Mouse (Mus musculus) WW6 (cell line): Measurements from ENCODE around the gene Vgll4.

Experiments
- DNase-seq: peaks from one replicate; pipeline ENCODE4 v3.0.0-alpha.2; 2013; ENCODE audit warnings: low read depth, low spot score

Vgll4 gene

DNA sequence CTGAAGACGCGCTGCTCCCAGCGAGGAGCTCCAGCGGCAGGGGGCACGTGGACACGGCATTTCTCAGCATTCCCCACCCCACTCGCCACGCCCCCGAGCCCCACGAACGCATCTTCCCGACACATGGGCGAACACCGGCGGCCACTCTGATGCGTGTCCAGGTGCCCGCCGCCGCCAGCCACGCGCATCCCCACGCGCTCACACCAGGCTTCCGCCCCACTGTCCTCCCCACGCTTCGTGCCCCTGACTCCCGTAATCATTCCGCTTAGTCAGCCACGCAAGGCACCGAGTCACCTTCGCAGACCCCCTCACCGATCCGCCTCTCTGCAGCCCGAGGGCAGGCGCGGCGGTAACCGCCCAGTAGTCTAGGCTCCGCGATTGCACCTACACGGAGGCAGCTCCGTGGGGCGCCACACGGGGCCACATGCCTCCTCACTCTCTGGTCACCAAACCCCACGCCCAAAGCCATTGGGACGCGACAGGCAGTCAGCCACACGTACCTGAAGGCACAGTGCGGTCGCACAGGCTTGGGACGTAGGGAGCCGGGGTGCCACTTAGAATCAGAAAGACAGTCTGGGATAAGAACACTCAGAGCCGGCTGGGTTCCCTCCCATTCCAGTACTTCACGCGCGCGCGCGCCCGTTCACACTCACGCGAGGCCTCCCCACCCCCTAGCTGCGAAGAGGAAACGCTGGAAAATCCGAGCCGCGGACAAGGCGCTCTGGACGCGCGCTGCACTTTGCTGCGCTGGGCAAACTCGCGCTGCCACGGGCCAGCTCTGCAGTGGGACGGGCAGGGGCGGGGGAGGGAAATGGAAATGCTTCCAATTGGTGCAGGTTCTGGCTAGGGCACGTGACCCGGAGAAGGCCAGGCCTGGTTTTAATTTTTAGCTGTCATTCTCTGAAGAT is at the start of gene Vgll4:
Vgll4 (minus strand) TSS at position 782 of the 908 bp plus-strand sequence.
- DNase-seq, result peak; percentile 68

DNA sequence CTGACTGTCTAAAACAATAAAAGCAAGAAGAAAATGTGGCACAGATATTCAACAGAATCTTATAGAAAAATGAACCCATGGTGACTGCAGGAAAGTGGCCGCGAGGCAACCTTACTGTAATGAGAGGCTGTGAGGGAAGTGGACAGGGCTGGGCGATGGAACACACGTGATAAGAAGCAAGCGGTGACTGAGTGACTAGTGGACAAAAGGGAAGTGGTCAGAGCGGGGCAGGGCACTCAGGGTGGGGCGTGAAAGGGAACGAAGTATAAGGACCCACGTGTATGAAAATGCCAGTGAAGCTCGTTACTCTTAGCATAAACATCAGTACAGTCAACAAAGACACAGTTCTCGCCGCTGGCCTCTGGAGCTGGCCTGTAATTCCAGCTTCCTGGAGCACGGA is 45.7 kb upstream of the Vgll4 start:
- DNase-seq, result no peak

DNA sequence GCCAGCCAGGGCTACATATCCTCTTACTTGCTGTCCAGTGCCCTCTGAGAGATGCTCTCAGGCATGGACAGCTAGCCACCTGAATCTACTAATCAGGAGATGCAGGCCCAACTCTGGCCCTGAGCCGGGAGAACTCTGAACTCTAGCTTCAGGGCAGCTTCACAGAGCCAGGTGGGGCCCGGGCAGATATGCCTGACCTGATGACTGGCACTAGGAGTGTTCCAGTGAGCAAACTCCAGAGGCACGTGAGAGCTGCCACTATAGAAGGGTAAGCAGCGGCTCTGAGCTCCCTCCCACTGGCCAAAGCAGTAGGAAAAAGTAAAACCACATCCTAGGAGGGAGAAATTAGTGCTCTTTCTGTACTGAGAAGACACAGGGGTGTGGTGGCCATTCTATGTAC is 43.8 kb upstream of the Vgll4 start:
- no peak for DNase-seq

DNA sequence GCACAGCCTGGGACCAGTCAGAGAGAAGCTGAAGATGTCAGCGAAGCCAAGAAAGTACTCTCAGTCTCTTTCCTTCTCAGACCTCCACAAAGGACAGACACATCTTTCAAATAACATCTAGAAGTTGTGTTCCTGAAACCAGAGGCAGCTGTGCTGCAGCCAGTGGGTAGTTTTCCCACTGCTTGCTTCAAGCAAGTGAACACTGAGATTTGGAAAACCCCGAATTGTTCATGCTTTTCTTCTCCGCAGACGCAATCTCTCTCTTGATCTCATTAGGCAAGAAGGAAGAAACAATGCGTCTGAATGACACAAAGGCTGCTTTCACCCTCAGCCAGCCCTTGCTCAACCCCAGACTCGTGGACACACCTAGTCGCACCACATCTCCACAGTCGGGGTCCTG is 42.0 kb upstream of the Vgll4 start:
- DNase-seq, result no peak

DNA sequence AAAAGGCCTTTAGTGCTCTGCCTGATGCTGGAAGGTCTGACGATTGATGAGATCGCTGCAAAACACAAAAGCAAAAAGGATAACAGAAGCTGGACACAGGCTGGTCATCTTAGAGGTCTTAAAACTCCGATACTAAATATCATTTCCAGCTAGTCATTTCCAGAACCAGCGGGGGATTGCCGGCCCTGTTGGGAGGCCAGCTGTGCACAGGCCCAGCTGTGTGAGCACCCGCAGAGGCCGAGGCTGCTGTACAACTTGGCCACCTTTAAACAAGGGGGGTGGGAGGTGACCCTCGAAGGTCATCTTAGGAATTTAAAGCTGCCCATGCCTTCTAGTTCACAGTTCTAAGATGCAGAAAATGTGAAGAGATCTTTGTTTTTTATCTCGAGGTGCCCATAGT is 41.0 kb upstream of the Vgll4 start:
- DNase-seq, result no peak

DNA sequence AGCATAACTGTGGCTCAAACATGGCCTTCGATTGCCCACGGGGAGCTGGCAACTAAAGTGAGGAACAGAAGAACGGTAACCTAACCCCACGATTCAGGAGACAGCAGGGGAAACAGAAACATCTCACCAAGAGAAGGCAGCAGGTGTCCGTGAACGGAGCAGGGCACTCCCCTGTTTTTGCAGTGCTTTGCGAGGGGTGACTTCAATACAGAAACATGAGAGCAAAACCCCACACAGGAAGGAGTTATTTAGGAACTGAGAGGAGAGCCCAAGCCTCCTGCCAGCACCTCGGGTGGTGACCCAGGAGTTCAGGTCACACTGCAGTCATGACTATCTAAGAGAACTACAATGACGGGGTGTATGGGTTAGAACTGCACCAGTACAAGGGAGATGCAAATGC is 40.5 kb upstream of the Vgll4 start:
- DNase-seq, result no peak

DNA sequence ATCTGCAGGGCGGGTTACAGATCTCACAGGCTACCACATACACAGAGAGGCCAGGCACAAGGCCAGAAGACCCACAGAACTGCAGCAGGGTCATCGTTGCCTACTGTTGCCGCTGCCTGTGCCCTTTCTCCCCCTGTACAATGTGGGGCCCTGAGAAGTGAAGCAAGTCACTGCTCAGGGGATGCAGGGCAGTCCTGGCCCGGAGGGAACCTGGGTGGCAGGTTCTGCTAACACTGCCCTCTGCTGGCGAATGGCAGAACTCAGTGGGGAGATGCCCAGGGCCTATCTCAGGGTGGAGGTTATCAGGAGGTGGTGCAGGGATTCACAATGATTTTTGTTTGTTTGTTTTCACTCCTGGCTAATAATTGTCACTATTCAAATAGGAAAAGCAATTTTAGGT is 37.9 kb upstream of the Vgll4 start:
- DNase-seq, result peak; percentile 55

DNA sequence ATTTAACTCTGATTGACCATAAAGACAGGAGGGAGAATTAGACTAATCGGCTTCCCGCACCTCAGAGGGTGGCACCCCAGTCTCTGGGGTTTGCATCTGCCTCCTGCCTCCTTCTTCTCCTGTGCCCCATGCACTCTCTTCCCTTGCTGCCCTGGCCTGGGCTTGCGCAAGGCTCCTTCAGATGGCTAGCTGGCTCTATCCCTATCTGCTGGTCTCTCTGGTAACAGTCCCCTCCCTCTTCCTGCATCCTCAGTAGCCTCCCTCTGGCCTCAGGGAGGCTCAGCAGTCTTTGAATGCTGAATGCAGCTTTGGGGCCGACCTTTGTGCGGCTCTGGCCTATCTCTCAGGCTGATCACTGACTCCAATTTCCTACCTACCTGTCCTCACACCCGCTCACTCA is 37.2 kb upstream of the Vgll4 start:
- DNase-seq, result no peak

DNA sequence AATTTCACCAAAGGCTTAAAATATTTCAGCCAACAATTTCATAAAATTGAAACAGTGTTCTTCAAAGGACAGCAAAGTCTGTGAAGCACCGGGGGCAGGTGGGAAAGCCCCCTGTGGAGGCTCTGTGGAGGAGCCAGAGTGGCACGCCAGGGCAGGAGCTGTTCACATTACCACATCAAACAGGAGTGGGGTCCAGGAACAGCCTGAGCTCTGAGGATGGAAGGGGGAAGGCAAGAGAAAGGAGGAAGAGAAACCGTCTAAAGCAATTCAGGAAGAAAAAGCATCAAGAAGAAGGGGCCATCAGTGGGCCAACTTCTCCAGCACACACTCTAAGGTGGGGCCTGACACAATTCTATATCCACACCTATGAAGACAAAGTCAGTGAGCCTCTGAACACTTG is 36.3 kb upstream of the Vgll4 start:
- DNase-seq, result no peak

DNA sequence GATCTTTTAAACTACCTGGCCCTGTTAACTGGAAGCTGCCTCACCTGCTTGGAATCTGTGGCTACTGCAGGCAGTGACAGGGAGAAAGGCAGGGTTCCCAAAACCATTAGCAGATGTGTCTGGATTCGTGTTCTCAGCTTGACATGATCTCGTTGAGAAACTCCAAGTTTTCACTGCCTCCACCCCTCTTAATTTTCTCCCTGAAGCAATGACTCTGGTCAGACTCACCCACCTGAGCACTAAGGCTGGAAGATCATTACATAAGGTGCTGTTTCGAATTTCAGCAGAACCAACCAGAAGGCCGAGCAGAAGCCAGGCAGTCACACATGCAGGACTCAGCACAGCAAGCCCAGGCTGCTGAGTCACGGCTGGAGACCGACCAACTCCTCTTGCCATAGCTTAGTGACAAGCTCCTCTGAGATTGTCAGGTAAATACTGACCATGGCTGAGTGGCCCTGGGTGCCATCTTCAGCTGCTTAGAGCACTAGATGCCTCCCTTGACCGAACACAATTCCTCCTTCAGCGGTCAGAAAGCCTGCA is 35.6 kb upstream of the Vgll4 start:
- no peak for DNase-seq

DNA sequence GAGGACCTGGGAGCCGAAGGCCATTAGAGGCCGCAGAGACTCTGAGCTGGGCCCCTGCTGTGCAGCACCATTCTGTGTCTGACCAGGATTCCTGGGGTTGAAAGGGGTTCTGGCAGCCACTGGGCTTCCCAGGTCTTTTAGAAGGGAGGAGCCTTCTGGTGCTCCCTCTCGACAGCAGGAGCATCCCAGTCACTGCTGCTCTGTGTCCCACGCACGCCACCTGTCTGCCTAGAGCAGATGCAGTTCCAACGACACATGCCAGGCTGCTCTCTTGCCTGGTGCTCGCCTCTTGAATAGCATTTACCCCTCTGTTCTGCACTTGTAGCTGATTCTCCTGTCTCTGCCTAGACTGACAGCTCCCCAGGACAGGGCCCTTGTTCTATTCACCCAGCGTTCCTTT is 34.8 kb upstream of the Vgll4 start:
- no peak for DNase-seq

DNA sequence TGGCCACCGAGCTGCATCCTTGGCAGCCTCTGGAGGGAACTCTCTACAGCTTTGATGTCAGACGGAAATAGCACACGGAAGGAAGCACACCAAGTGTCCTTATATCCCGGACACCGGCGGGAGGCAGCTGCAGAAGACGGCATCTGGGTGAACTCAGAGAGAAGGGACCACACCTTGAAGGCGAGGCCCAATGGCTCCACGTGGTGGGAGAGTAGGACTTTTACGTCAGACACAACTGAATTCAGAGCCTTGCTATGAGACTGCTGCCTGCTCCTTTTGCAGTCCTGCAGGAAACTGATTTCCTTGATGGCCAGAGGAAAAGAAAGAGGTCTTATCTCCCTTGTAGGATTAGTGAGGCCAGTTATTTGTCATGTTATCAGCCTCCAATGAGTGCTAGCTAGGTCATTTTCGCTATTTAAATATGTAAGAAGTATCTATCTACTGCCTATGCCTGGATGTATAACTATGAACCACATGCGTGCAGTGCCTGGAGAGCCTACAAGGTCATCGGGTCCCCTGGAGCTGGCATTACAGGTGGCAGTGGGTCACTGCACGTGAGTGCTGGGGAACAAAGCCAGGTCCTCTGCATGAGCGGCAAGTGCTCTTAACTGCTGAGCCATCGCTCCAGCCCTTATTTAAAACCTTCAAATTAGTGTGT is 28.7 kb upstream of the Vgll4 start:
- no peak for DNase-seq

DNA sequence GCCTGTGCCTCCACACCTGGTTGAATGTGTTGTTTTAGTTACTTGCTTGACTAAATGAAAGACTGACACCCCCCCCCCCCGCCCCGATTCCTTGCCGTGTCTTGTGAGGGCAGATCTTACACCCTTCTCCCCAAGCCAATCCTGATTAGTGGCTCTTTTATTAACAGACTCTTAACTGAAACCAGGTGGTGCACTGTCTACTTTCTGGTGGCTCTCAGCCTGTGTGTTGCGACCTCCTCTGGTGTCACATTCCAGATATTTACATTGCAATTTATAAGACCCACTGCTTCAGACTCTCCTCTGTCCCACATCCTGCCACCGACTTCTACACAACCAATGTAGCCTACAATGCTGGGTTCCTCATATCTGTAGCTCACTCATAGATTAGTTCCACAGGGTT is 27.7 kb upstream of the Vgll4 start:
- no peak for DNase-seq

DNA sequence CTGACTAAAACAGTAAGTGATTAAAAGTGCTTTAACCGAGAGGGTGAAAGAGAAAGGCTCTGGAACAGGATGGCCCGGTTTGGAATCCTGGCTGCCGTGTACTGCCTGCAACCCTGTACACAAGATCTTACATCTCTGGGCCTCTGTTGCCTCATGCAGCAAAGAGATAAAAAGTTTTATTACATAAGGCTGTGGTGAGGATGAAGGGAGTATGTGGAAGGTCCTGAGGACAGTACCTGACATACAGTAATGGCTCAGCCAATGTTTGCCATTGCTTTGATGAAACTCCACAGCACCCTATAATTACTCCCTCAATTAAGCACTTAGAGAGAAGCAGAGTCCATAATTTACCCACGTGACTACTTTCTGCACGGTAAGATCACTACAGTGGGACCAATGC is 27.1 kb upstream of the Vgll4 start:
- no peak for DNase-seq

DNA sequence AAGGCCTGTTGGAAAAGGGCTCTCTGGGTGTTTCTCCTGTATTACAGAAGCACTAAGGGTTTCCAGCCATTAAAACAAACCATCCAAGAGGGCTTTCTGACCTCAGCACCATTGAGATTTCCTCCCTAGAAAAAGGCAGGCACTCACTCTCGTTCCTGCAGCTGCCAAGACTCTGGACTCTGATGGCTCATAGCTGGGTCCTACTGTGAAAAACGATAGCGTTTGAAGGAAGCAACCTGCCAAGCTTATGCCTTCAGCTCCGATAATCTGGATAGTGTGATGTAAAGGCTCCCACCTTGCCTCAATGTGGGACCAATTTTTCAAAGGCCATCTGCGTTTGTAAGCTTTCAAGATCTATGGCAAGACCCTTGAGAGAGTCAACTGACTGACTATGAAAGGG is 24.3 kb upstream of the Vgll4 start:
- no peak for DNase-seq

DNA sequence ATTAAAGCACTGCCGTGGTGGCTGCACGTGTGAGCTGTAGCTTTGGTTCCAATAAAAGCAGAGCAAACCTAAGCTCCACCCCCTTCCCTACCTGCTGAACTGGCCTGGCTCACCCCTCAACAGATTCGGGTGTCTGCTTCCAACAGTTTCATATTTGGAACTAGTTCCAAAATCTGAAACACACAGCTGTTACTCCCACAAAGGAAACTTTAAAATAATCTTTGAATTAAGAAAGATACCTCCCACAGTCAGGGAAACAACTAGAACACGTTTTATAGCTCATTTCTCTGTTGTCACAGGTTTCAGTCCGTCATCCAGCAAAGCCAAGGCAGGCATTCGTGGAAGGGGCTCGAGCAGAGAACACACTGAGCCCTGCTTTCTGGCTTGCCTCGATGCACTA is 23.9 kb upstream of the Vgll4 start:
- no peak for DNase-seq

DNA sequence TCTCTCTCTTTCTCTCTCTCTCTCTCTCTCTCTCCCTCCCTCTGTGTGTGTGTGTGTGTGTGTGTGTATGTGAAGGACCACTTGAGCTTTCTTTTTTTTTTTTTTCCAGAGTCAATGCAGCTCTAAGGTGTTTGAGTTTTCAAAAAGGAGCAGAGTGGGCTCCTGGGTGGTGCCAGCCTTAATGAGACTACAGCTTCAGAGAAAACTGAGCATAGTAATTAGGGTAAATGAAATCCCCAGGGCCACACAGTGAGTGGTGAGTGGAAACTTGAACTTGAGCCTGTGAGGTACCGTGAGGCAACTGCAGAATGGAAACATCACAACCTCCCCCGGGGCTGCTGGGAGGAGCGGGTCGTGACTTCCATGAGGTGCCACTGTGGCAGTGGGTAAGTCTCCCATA is 22.1 kb upstream of the Vgll4 start:
- no peak for DNase-seq

DNA sequence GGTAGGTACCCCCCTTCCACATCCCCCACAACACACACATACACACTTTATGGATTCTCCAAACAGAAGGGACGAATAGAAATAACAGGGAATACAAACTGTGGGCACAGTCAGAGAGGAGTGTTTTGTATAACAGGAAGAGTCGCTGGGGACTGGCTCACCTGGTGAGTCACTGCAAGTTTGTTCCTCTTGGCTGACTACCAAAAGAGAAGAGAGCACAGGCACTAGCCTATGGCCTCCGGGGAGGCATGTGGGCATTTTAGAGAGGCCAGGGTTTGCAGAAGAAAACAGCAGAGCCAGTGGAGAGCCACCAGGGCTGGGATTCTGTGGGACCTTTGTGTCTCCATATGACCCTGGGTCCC is 18.8 kb upstream of the Vgll4 start:
- no peak for DNase-seq

DNA sequence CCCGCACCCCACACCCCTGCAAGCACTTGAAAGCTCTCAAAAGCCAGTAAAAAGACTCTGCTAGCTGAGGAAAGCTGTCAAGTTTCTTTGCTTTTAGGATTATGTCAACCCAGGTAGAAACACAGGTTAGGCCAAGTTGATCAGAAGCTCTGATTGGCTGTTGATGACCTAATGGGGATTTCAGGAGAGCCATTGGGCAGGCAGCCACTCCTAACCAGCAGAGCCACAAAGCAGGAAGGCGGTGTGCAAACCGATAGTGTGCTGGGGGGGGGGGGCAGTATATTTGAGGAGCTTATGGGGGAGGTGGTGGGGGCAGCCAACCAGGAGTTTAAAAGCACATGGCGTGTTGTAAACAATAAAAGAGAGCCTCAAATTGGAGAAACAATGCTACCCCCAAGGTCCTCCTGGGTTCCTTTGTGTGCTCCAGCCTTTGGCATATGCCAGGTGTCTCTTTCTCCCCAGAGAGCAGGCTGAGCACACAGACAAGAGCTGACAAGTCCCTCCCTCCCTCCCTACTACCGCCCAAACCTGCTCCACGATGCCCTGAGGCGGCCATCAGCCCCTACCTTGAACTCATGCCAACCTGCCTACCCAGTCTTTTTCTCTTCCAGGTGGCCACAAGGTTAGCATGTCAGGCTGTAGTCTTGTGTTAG is 18.3 kb upstream of the Vgll4 start:
- no peak for DNase-seq

DNA sequence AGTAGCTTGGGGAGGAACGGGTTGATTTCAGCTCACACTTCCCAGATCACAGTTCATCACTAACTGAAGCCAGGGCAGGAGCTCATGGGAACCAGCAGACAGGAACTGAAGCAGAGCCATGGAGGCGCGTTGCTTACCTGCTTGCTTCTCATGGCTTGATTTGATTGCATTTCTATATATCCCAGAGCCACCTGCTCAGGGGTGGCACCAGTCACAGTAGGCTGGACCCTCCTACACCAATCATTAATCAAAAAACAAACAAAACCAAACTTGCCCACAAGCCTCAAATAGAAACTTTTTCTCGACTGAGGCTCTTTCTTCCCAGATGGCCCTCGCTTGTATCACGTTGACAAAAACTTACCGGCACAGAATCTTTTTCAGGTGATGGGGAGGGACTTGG is 12.9 kb upstream of the Vgll4 start:
- DNase-seq, result no peak

DNA sequence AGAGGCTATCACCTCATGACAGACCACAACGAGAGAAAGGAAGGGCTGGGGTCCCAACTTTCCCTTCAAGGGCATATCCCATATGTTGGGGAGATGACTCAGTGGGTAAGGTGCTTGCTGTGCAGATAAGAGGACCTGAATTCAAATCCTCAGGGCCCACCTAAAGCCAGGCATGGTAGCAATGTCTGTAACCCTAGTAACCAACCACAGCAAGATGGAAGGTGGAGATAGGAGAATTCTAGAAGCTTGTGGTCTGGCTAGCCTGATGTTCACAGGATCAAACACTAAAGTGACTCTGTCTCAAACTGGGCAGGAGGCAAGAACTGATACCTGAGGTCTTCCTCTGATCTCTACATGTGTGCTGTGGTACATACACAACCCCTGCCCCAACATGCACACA is 9.9 kb upstream of the Vgll4 start:
- no peak for DNase-seq

DNA sequence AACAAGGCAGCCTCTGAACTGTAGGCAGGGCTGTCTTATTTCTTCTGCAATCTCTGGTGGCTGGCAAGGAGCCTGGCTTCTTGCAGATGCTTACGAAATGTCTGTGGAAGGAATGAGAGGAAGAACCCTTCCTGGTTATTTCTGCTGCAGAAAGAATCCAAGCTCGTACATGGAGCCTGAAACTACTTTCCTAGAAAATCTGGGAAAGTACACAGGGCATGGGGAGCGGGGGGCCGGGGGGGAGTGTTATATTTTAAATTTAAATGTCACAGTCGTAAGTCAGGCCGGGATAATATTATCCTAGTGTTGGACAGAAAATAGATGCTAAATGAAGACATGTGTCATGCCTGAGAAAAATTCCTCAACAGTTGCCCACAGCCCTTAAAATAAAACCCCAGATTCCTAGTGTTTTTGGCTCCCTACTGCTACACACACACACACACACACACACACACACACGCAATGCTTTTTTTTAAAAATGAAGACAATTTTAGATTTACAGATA is 7.2 kb upstream of the Vgll4 start:
- DNase-seq, result no peak
